22 mouse cellular contexts compared by ENCODE assay signal in the genomic region with DNA sequence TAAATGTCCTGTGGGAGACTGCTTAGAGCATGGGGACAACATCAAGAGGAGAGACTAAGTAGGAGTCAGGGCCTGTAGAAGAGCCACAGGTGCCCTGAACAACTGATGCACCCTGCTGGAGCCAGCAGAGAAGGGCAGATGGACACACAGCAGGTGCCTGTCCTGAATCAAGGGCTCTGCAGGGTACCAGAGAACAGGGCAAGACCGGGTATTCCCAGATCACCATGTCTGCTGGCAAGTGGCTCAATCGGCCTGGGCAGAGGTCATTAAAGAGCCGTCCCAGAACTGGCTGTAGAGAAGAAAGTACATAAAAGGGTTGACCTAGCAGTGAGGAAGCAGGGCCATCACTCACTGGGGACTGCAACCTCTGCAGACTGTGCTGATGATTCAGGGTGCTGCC. TPM values are rescaled to one million over a fixed set of nuclear protein-coding genes. Genes with fewer than 3 reads are reported as not detected.
DNase-seq lines count a peak whose midpoint lies in the region; ATAC-seq lines count a peak whose summit lies in the region.
"Had no signal": no experiment of that assay in that cellular context is flagged by ENCODE, and none has a peak within 500 bp of the region (broad histone marks: within the 10 kb centered on the region; RNA-seq: fewer than 3 reads in every experiment).

No protein-coding gene starts in this region.

- no peak overlapping the region for H3K27ac ChIP-seq in embryonic facial prominence, embryonic 10.5 days (replicated peaks)
- H3K27ac ChIP-seq in hindbrain, embryonic 16.5 days (ENCODE audit: low read depth, low read length): no peak overlapping the region
- H3K27ac ChIP-seq: embryonic facial prominence, embryonic 13.5 days; forebrain, embryonic 12.5 days; heart, embryonic 13.5 days; hindbrain, embryonic 15.5 days had no signal

- H3K9ac ChIP-seq in hindbrain, embryonic 16.5 days (ENCODE audit: low read depth, low read length): no peak overlapping the region
- H3K9ac ChIP-seq: embryonic facial prominence, embryonic 13.5 days; forebrain, embryonic 12.5 days; heart, embryonic 13.5 days; hindbrain, embryonic 15.5 days had no signal

- no peaks in the 10 kb centered on the region for H3K36me3 ChIP-seq in embryonic facial prominence, embryonic 10.5 days (replicated peaks)
- no peaks in the 10 kb centered on the region for H3K36me3 ChIP-seq in hindbrain, embryonic 16.5 days (ENCODE audit: control insufficient read depth, insufficient read depth, low read length)
- H3K36me3 ChIP-seq: embryonic facial prominence, embryonic 13.5 days; forebrain, embryonic 12.5 days; heart, embryonic 13.5 days; hindbrain, embryonic 15.5 days had no signal

- DNase-seq in brain, adult 2 months (ENCODE audit: low read depth, low spot score): peak; percentile 88
- peak; percentile 90 for DNase-seq in cerebellum, adult 11-12 months
- DNase-seq in cerebellum, adult 9-10 months: peak; percentile 91
- peak; percentile 87 for DNase-seq in cerebellum, postnatal 25 days
- no peak for DNase-seq in embryonic facial prominence, embryonic 10.5 days (ENCODE audit: low spot score)
- no peak for DNase-seq in lung, postnatal 10 days
- DNase-seq: adrenal gland, postnatal 14 days; gastrocnemius, postnatal 14 days; heart, postnatal 36 days; kidney, adult 8-10 months had no signal

- no peaks in the 10 kb centered on the region for H3K4me1 ChIP-seq in embryonic facial prominence, embryonic 10.5 days
- H3K4me1 ChIP-seq in hindbrain, embryonic 16.5 days (ENCODE audit: control insufficient read depth, insufficient read depth, low read depth, low read length): no peaks in the 10 kb centered on the region
- H3K4me1 ChIP-seq: embryonic facial prominence, embryonic 13.5 days; forebrain, embryonic 12.5 days; heart, embryonic 13.5 days; hindbrain, embryonic 15.5 days had no signal

- no peak overlapping the region for H3K4me2 ChIP-seq in hindbrain, embryonic 16.5 days (ENCODE audit: low read length)
- H3K4me2 ChIP-seq: embryonic facial prominence, embryonic 13.5 days; forebrain, embryonic 12.5 days; heart, embryonic 13.5 days; hindbrain, embryonic 15.5 days had no signal

- no peak for ATAC-seq in hindbrain, embryonic 16.5 days
- ATAC-seq: activated CD4-positive, CD25-positive, alpha-beta regulatory T cell, adult 4 months; forebrain, embryonic 16.5 days; inflammation-experienced regulatory T-cells, adult 6 months; intestine, postnatal 0 days; Patski had no signal

- WGBS in embryonic facial prominence, embryonic 10.5 days: 50% methylated on average over 3 of the region's 3 CpGs
- WGBS in hindbrain, embryonic 16.5 days: 35% methylated on average over 3 of the region's 3 CpGs

- H3K9me3 ChIP-seq in embryonic facial prominence, embryonic 10.5 days: no peaks in the 10 kb centered on the region
- no peaks in the 10 kb centered on the region for H3K9me3 ChIP-seq in hindbrain, embryonic 16.5 days (ENCODE audit: control insufficient read depth, low read length)
- H3K9me3 ChIP-seq: embryonic facial prominence, embryonic 13.5 days; forebrain, embryonic 12.5 days; heart, embryonic 13.5 days; hindbrain, embryonic 15.5 days had no signal

- H3K27me3 ChIP-seq in embryonic facial prominence, embryonic 10.5 days (replicated peaks; ENCODE audit: low read depth, poor library complexity, severe bottlenecking): peaks cover 82% of the 10 kb centered on the region
- no peaks in the 10 kb centered on the region; the same call in 1 of the 2 replicates for H3K27me3 ChIP-seq in hindbrain, embryonic 16.5 days (replicated peaks; ENCODE audit: control insufficient read depth, insufficient read depth, low read length)

- no peak overlapping the region for H3K4me3 ChIP-seq in embryonic facial prominence, embryonic 10.5 days
- H3K4me3 ChIP-seq in hindbrain, embryonic 16.5 days (ENCODE audit: low read length): no peak overlapping the region
- H3K4me3 ChIP-seq: embryonic facial prominence, embryonic 13.5 days; forebrain, embryonic 12.5 days; heart, embryonic 13.5 days; hindbrain, embryonic 15.5 days had no signal

RNA-seq across cellular contexts. Expression of a gene that starts 17.0 kb away (rescaled TPM):
- 0.05 TPM in 1 of 2 replicates, not detected in the other for polyA plus RNA-seq in embryonic facial prominence, embryonic 10.5 days (2016; fragmentation: Nextera tagmentation; extraction: Ambion mirVana)
- 0.40 and 0.55 TPM in 2 replicates for polyA plus RNA-seq in hindbrain, embryonic 16.5 days (2015; fragmentation: Nextera tagmentation; extraction: Ambion mirVana)
- polyA plus RNA-seq: activated CD4-positive, CD25-positive, alpha-beta regulatory T cell, adult 4 months; embryonic facial prominence, embryonic 13.5 days; forebrain, embryonic 12.5 days; forebrain, embryonic 16.5 days; gonadal fat pad, adult 2 months; heart, embryonic 13.5 days; heart, postnatal 0 days; inflammation-experienced regulatory T-cells, adult 6 months; intestine, postnatal 0 days had no signal

Comparison
In these comparisons a context has a peak if more than half of its experiments do, and no peak if none do; other contexts are left out.
1. DNase-seq: peak in brain, adult 2 months (single experiment), cerebellum, adult 11-12 months (single experiment), cerebellum, adult 9-10 months (single experiment) and cerebellum, postnatal 25 days (2 of 2); none in embryonic facial prominence, embryonic 10.5 days (single experiment) and lung, postnatal 10 days (single experiment).